Mouse (Mus musculus) myocyte (in vitro differentiated cells): ENCODE measurements around the gene Med16. TPM values are rescaled to one million over a fixed set of nuclear protein-coding genes. Genes with fewer than 3 reads are reported as not detected.

Source experiments
- H3K27me3 ChIP-seq: one replicate; pipeline ENCODE4 v1.6.1; 2011; ENCODE audit not compliant: control insufficient read depth, insufficient read depth, insufficient read length
- H3K36me3 ChIP-seq: one replicate; pipeline ENCODE4 v1.6.1; 2011; ENCODE audit not compliant: control insufficient read depth, insufficient read depth
- H3K4me2 ChIP-seq: one replicate; pipeline ENCODE4 v1.6.1; 2011; ENCODE audit warnings: low read depth, control low read depth
- H3K4me3 ChIP-seq: one replicate; pipeline ENCODE4 v1.5.1; 2011; ENCODE audit warnings: mild to moderate bottlenecking, control low read depth, moderate library complexity
- H3K79me2 ChIP-seq: one replicate; pipeline ENCODE4 v1.6.1; 2011; ENCODE audit not compliant: control insufficient read depth, insufficient read depth
- H3ac ChIP-seq: one replicate; pipeline ENCODE4 v1.6.1; 2011; ENCODE audit not compliant: control insufficient read depth, insufficient read length
- CEBPB ChIP-seq: IDR thresholded peaks from 2 replicates; pipeline ENCODE4 v1.6.1; 2011; ENCODE audit warnings: mild to moderate bottlenecking, moderate library complexity; ENCODE audit not compliant: poor library complexity, insufficient read depth, severe bottlenecking
- E2F4 ChIP-seq: IDR thresholded peaks from one replicate; pipeline ENCODE4 v1.6.1; 2011; ENCODE audit warnings: mild to moderate bottlenecking, control low read depth, moderate library complexity; ENCODE audit not compliant: insufficient read depth
- MAX ChIP-seq: IDR thresholded peaks from one replicate; pipeline ENCODE4 v1.6.1; 2011; ENCODE audit warnings: low read depth, mild to moderate bottlenecking, control low read depth
- MYOD1 ChIP-seq, 3 experiments: IDR thresholded peaks; one replicate each; pipeline ENCODE4 v1.6.1; 2011; ENCODE audit warnings: control low read depth in 2 of 3, low read depth in 2 of 3, mild to moderate bottlenecking in 2 of 3, moderate library complexity in 1 of 3; ENCODE audit not compliant: insufficient read length in 2 of 3, control insufficient read depth in 1 of 3
- MYOG ChIP-seq, 3 experiments: IDR thresholded peaks; one replicate each; pipeline ENCODE4 v1.6.1; 2011; ENCODE audit warnings: control low read depth in 2 of 3, low read depth in 2 of 3, mild to moderate bottlenecking in 2 of 3; ENCODE audit not compliant: insufficient read length in 2 of 3, control insufficient read depth in 1 of 3, insufficient read depth in 1 of 3
- POLR2A ChIP-seq: IDR thresholded peaks from one replicate; pipeline ENCODE4 v1.6.1; 2011; ENCODE audit warnings: low read depth, mild to moderate bottlenecking, control low read depth, moderate library complexity; ENCODE audit not compliant: insufficient read length
- POLR2AphosphoS2 ChIP-seq: IDR thresholded peaks from one replicate; pipeline ENCODE4 v1.6.1; 2011; ENCODE audit warnings: low read depth, control low read depth; ENCODE audit not compliant: insufficient read length
- REST ChIP-seq: IDR thresholded peaks from one replicate; pipeline ENCODE4 v1.6.1; 2011; ENCODE audit warnings: mild to moderate bottlenecking, control low read depth, moderate library complexity; ENCODE audit not compliant: insufficient read depth, insufficient read length
- SRF ChIP-seq: IDR thresholded peaks from one replicate; pipeline ENCODE4 v1.6.1; 2011; ENCODE audit warnings: low read depth; ENCODE audit not compliant: control insufficient read depth, insufficient read length
- TCF12 ChIP-seq: IDR thresholded peaks from one replicate; pipeline ENCODE4 v1.6.1; 2011; ENCODE audit warnings: mild to moderate bottlenecking, control low read depth; ENCODE audit not compliant: poor library complexity, insufficient read depth, severe bottlenecking
- TCF3 ChIP-seq: IDR thresholded peaks from one replicate; pipeline ENCODE4 v1.6.1; 2011; ENCODE audit warnings: low read depth, control low read depth; ENCODE audit not compliant: insufficient read length
- USF1 ChIP-seq: IDR thresholded peaks from one replicate; pipeline ENCODE4 v1.6.1; 2011; ENCODE audit warnings: low read depth, mild to moderate bottlenecking, control low read depth, moderate library complexity
- polyA plus RNA-seq: library from polyadenylated mRNA; unstranded; fragments of >200 nt; fragmentation: generic; extraction: Trizol; gene quantifications from one replicate; pipeline ENCODE4 v1.2.1, GENCODE M21; 2012; ENCODE audit warnings: missing spikeins

The Med16 gene
- polyA plus RNA-seq, 1 experiment = 31.4 TPM

DNA sequence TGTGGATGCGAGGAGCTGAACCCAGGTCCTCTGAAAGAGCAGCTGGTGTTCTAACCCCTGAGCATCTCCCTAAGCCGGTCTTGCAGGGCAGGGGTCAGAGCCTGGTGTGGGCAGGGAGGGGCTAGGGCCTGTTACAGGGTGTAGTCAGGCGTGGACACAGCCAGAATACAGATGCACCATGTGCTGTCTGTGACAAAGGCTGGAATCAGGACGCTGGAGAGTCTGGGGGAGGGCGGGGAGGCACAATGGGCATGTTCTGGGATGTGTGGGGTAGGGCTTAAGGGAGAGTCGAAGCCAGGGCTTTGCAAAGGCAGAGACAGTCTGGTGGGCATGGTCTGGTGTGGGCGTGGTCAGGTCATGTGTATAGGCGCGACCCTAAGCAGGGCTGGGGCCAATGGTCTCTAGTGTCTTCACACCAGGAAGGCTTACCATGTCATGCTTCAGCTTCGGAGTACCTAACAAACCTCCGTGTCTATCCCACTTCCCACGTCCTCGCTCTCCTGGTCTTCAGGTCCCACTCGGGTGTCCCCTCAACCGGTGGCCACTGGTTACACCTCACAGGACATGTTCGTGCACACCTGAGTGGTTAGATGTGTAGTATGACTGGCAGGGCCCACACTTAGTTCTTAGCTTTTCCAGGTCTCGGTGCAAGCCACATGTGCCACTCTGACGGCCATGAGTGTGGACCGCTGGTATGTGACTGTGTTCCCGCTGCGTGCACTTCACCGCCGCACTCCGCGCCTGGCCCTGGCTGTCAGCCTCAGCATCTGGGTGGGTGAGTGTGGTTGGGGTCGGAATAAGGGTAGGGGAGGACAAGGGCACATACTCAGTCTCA is 11.6 kb upstream of the Med16 start:
- no peak overlapping the region for H3K4me2 ChIP-seq
- peaks cover 14% of the 10 kb centered on the region for H3K79me2 ChIP-seq
- TF ChIP-seq SRF (no peak), USF1 (no peak), E2F4 (no peak), REST (no peak)
- H3K36me3 ChIP-seq = no peaks in the 10 kb centered on the region
- no peak overlapping the region for H3K4me3 ChIP-seq
- H3ac ChIP-seq = no peak overlapping the region
- peaks cover 32% of the 10 kb centered on the region for H3K27me3 ChIP-seq

GRCm38 (mm10) chr10:79919251-79919849 is 10.6 kb upstream of the Med16 start:
- Histone ChIP-seq H3K27me3 (peaks cover 32% of the 10 kb centered on the region), H3K4me2 (no peak overlapping the region)

DNA sequence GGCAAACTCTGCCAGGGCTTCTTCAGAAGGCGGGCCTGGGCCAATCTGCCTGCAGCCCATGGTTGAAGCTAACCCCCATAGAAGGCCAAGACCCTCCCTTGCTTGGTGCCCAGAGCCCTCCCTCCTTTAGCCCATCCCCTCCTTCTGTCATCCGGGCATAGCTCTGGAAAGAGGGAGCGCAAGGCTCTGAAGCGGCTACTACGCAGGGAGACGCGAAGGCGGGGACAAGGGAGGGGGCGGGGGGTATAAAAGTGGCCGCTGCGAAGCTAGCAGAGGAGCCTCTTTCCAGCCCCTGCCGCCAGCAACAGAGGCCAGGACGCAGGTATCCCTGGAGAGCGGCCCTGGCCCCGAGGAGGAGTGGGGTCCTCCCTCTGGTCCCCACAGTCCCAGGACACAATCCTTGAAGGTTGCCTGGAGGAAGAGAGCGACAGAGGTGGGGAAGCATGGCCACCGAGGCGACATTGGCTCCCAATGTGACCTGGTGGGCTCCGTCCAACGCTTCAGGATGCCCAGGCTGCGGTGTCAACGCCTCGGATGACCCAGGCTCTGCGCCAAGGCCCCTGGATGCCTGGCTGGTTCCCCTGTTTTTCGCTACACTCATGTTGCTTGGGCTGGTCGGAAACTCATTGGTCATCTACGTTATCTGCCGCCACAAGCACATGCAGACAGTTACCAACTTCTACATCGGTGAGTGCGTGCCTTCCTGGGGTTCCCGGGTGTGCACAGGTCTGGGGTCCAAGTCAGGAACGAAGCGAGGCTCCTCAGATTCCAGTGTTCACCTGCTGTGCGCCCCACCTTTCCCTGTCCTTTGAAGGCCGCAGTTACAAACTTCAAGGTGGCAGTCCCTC is 9.7 kb upstream of the Med16 start:
- Histone ChIP-seq H3K4me2 (no peak overlapping the region), H3ac (no peak overlapping the region), H3K79me2 (peaks cover 16% of the 10 kb centered on the region), H3K36me3 (no peaks in the 10 kb centered on the region), H3K27me3 (peaks cover 32% of the 10 kb centered on the region), H3K4me3 (peak overlapping the region; percentile 84)
- TF ChIP-seq MAX (no peak), USF1 (no peak), REST (no peak), POLR2AphosphoS2 (no peak), TCF12 (no peak), POLR2A (no peak), MYOD1 (IDR thresholded peaks at IDR 0.05; ENCODE audit: control insufficient read depth in 1 of 3, insufficient read length in 2 of 3, low read depth in 2 of 3) (no peak), TCF3 (no peak), SRF (no peak), CEBPB (no peak), MYOG (IDR thresholded peaks at IDR 0.05; ENCODE audit: control insufficient read depth in 1 of 3, insufficient read depth in 1 of 3, insufficient read length in 2 of 3, low read depth in 2 of 3) (no peak), E2F4 (no peak)

More at GRCm38 (mm10) chr10:79919251-79919849, 10.6 kb upstream of the Med16 start:
- Histone ChIP-seq H3K36me3 (no peaks in the 10 kb centered on the region), H3K79me2 (peaks cover 16% of the 10 kb centered on the region), H3K4me3 (no peak overlapping the region), H3ac (no peak overlapping the region)
- TF ChIP-seq CEBPB (no peak), TCF12 (no peak), USF1 (no peak), REST (no peak), E2F4 (no peak)

DNA sequence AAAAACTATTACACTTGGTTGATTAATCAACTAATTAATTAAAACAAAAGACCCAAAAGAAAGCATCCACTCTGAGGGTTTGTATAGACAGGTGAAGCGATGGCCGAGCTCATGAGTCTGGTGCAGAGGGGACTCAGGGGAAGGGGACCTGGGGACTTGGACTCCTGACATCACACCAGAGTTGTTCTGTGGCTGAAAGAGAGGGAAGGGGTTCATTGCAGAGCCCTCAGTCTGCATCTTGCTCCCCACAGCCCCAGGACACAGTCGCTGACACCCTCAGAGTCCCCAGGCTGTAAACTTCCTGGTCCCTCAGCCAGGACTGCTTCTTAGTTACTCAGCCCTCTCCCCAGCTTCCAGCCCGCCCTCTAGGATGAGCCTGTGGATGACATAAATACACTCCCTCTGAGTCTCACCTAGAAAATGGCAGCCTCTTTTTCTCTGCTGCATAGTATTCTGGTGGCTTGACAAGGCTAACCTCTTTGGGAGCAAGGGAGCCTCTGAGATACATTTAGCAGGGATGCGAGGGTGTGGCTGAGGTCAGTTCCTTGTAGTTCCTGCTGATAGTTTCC is 8.9 kb upstream of the Med16 start:
- H3K4me3 ChIP-seq = peak overlapping the region; percentile 84
- TF ChIP-seq TCF12 (no peak), POLR2A (no peak), POLR2AphosphoS2 (no peak), MYOG (IDR thresholded peaks at IDR 0.05; ENCODE audit: control insufficient read depth in 1 of 3, insufficient read depth in 1 of 3, insufficient read length in 2 of 3, low read depth in 2 of 3) (no peak), E2F4 (no peak), SRF (no peak), MYOD1 (IDR thresholded peaks at IDR 0.05; ENCODE audit: control insufficient read depth in 1 of 3, insufficient read length in 2 of 3, low read depth in 2 of 3) (no peak)
- peaks cover 16% of the 10 kb centered on the region for H3K79me2 ChIP-seq
- no peaks in the 10 kb centered on the region for H3K36me3 ChIP-seq
- peak overlapping the region; percentile 91 for H3K4me2 ChIP-seq
- peaks cover 32% of the 10 kb centered on the region for H3K27me3 ChIP-seq
- peak overlapping the region; percentile 37 for H3ac ChIP-seq
